Mouse (Mus musculus) heart, postnatal 0 days (tissue): ENCODE data around the gene Ttc28.

ENCODE experiments used
- CTCF ChIP-seq: IDR thresholded peaks from 2 replicates; pipeline ENCODE4 v1.5.1; 2016; ENCODE audit warnings: antibody characterized with exemption, control low read depth, low read depth
- EP300 ChIP-seq: IDR thresholded peaks from 2 replicates; pipeline ENCODE4 v1.6.1; 2016; ENCODE audit warnings: antibody characterized with exemption, low read depth

- TF ChIP-seq CTCF: no peak
- TF ChIP-seq EP300: no peak
These were observed 240.7 kb downstream of the Ttc28 start for GRCm38 (mm10) chr5:111120298-111120697.
